Mouse (Mus musculus): ENCODE data around the gene Plxna4. TPM values are rescaled to one million over a fixed set of nuclear protein-coding genes. Genes with fewer than 3 reads are reported as not detected.

Plxna4 gene
- polyA plus RNA-seq, 1 experiment from 2014 or later: 6.1 TPM

GRCm38 (mm10) chr6:32526762-32527161 is 61.2 kb downstream of the Plxna4 start:
- H3K4me3 ChIP-seq (ENCODE audit: low read depth, low read length): no peak overlapping the region
- no peak overlapping the region for H3K9ac ChIP-seq (ENCODE audit: low read depth, low read length)
- no peaks in the 10 kb centered on the region for H3K9me3 ChIP-seq (ENCODE audit: control insufficient read depth, low read length)
- WGBS: 62% methylated on average over 5 of the region's 5 CpGs
- no peak overlapping the region for H3K27ac ChIP-seq (replicated peaks; ENCODE audit: low read depth, low read length)
- DNase-seq (ENCODE audit: low spot score): no peak
- no peaks in the 10 kb centered on the region for H3K36me3 ChIP-seq (ENCODE audit: control insufficient read depth, insufficient read depth, low read length)
- no peak for ATAC-seq (ENCODE audit: low read depth)
- H3K27me3 ChIP-seq (replicated peaks; ENCODE audit: control insufficient read depth, insufficient read depth, low read length): no peaks in the 10 kb centered on the region
- no peaks in the 10 kb centered on the region for H3K4me1 ChIP-seq (ENCODE audit: control insufficient read depth, insufficient read depth, low read length)
- H3K4me2 ChIP-seq (ENCODE audit: low read depth, low read length): no peak overlapping the region

GRCm38 (mm10) chr6:32520097-32520496 is 67.9 kb downstream of the Plxna4 start:
- WGBS: 74% methylated on average over 4 of the region's 4 CpGs
- no peak overlapping the region for H3K27ac ChIP-seq (replicated peaks; ENCODE audit: low read depth, low read length)
- H3K4me1 ChIP-seq (ENCODE audit: control insufficient read depth, insufficient read depth, low read length): no peaks in the 10 kb centered on the region
- no peaks in the 10 kb centered on the region for H3K36me3 ChIP-seq (ENCODE audit: control insufficient read depth, insufficient read depth, low read length)
- H3K27me3 ChIP-seq (replicated peaks; ENCODE audit: control insufficient read depth, insufficient read depth, low read length): no peaks in the 10 kb centered on the region
- DNase-seq (ENCODE audit: low spot score) (peak; percentile 43), ATAC-seq (ENCODE audit: low read depth) (peak; percentile 53; the same call in 1 of the 2 replicates)
- H3K9ac ChIP-seq (ENCODE audit: low read depth, low read length): no peak overlapping the region
- H3K9me3 ChIP-seq (ENCODE audit: control insufficient read depth, low read length): no peaks in the 10 kb centered on the region
- H3K4me3 ChIP-seq (ENCODE audit: low read depth, low read length): no peak overlapping the region
- no peak overlapping the region for H3K4me2 ChIP-seq (ENCODE audit: low read depth, low read length)

- H3K27ac ChIP-seq (replicated peaks; ENCODE audit: low read depth, low read length): no peak overlapping the region
- no peak overlapping the region for H3K9ac ChIP-seq (ENCODE audit: low read depth, low read length)
- no peaks in the 10 kb centered on the region for H3K4me1 ChIP-seq (ENCODE audit: control insufficient read depth, insufficient read depth, low read length)
- 88% methylated on average over 3 of the region's 3 CpGs for WGBS
- H3K36me3 ChIP-seq (ENCODE audit: control insufficient read depth, insufficient read depth, low read length): no peaks in the 10 kb centered on the region
- H3K27me3 ChIP-seq (replicated peaks; ENCODE audit: control insufficient read depth, insufficient read depth, low read length): no peaks in the 10 kb centered on the region
- H3K4me3 ChIP-seq (ENCODE audit: low read depth, low read length): no peak overlapping the region
- no peaks in the 10 kb centered on the region for H3K9me3 ChIP-seq (ENCODE audit: control insufficient read depth, low read length)
- H3K4me2 ChIP-seq (ENCODE audit: low read depth, low read length): no peak overlapping the region
- DNase-seq (ENCODE audit: low spot score) (no peak), ATAC-seq (ENCODE audit: low read depth) (no peak)
Observed at GRCm38 (mm10) chr6:32518617-32519016, 69.4 kb downstream of the Plxna4 start.

GRCm38 (mm10) chr6:32514096-32514495 is 73.9 kb downstream of the Plxna4 start:
- H3K9me3 ChIP-seq (ENCODE audit: control insufficient read depth, low read length): no peaks in the 10 kb centered on the region
- H3K4me3 ChIP-seq (ENCODE audit: low read depth, low read length): no peak overlapping the region
- H3K27ac ChIP-seq (replicated peaks; ENCODE audit: low read depth, low read length): no peak overlapping the region
- H3K4me2 ChIP-seq (ENCODE audit: low read depth, low read length): no peak overlapping the region
- no peak overlapping the region for H3K9ac ChIP-seq (ENCODE audit: low read depth, low read length)
- DNase-seq (ENCODE audit: low spot score): no peak
- H3K4me1 ChIP-seq (ENCODE audit: control insufficient read depth, insufficient read depth, low read length): no peaks in the 10 kb centered on the region
- ATAC-seq (ENCODE audit: low read depth): peak; percentile 47
- WGBS: 49% methylated on average over 6 of the region's 6 CpGs
- H3K36me3 ChIP-seq (ENCODE audit: control insufficient read depth, insufficient read depth, low read length): no peaks in the 10 kb centered on the region
- no peaks in the 10 kb centered on the region for H3K27me3 ChIP-seq (replicated peaks; ENCODE audit: control insufficient read depth, insufficient read depth, low read length)

GRCm38 (mm10) chr6:32512010-32512409 is 76.0 kb downstream of the Plxna4 start:
- Histone ChIP-seq H3K9me3 (ENCODE audit: control insufficient read depth, low read length) (no peaks in the 10 kb centered on the region), H3K9ac (ENCODE audit: low read depth, low read length) (no peak overlapping the region), H3K27ac (replicated peaks; ENCODE audit: low read depth, low read length) (no peak overlapping the region), H3K4me3 (ENCODE audit: low read depth, low read length) (no peak overlapping the region), H3K27me3 (replicated peaks; ENCODE audit: control insufficient read depth, insufficient read depth, low read length) (no peaks in the 10 kb centered on the region), H3K36me3 (ENCODE audit: control insufficient read depth, insufficient read depth, low read length) (no peaks in the 10 kb centered on the region), H3K4me1 (ENCODE audit: control insufficient read depth, insufficient read depth, low read length) (no peaks in the 10 kb centered on the region), H3K4me2 (ENCODE audit: low read depth, low read length) (no peak overlapping the region)
- DNase-seq (ENCODE audit: low spot score): no peak
- ATAC-seq (ENCODE audit: low read depth): no peak
- 62% methylated on average over 1 of the region's 1 CpGs for WGBS

GRCm38 (mm10) chr6:32510924-32511323 is 77.1 kb downstream of the Plxna4 start:
- Histone ChIP-seq H3K27ac (replicated peaks; ENCODE audit: low read depth, low read length) (no peak overlapping the region), H3K36me3 (ENCODE audit: control insufficient read depth, insufficient read depth, low read length) (no peaks in the 10 kb centered on the region), H3K4me1 (ENCODE audit: control insufficient read depth, insufficient read depth, low read length) (no peaks in the 10 kb centered on the region), H3K9ac (ENCODE audit: low read depth, low read length) (no peak overlapping the region), H3K4me3 (ENCODE audit: low read depth, low read length) (no peak overlapping the region), H3K27me3 (replicated peaks; ENCODE audit: control insufficient read depth, insufficient read depth, low read length) (no peaks in the 10 kb centered on the region), H3K4me2 (ENCODE audit: low read depth, low read length) (no peak overlapping the region), H3K9me3 (ENCODE audit: control insufficient read depth, low read length) (no peaks in the 10 kb centered on the region)
- DNase-seq (ENCODE audit: low spot score) (peak; percentile 20), ATAC-seq (ENCODE audit: low read depth) (no peak; the same call in 1 of the 2 replicates)
- 63% methylated on average over 7 of the region's 7 CpGs for WGBS

GRCm38 (mm10) chr6:32510491-32510890 is 77.5 kb downstream of the Plxna4 start:
- 82% methylated on average over 1 of the region's 1 CpGs for WGBS
- Histone ChIP-seq H3K27ac (replicated peaks; ENCODE audit: low read depth, low read length) (no peak overlapping the region), H3K4me3 (ENCODE audit: low read depth, low read length) (no peak overlapping the region)

GRCm38 (mm10) chr6:32509046-32509445 is 78.9 kb downstream of the Plxna4 start:
- WGBS: 71% methylated on average over 9 of the region's 9 CpGs
- DNase-seq (ENCODE audit: low spot score) (no peak), ATAC-seq (ENCODE audit: low read depth) (no peak)
- Histone ChIP-seq H3K9ac (ENCODE audit: low read depth, low read length) (no peak overlapping the region), H3K4me2 (ENCODE audit: low read depth, low read length) (no peak overlapping the region), H3K4me3 (ENCODE audit: low read depth, low read length) (no peak overlapping the region), H3K27me3 (replicated peaks; ENCODE audit: control insufficient read depth, insufficient read depth, low read length) (no peaks in the 10 kb centered on the region), H3K36me3 (ENCODE audit: control insufficient read depth, insufficient read depth, low read length) (no peaks in the 10 kb centered on the region), H3K9me3 (ENCODE audit: control insufficient read depth, low read length) (no peaks in the 10 kb centered on the region), H3K27ac (replicated peaks; ENCODE audit: low read depth, low read length) (no peak overlapping the region), H3K4me1 (ENCODE audit: control insufficient read depth, insufficient read depth, low read length) (no peaks in the 10 kb centered on the region)

More at GRCm38 (mm10) chr6:32510491-32510890, 77.5 kb downstream of the Plxna4 start:
- H3K4me1 ChIP-seq (ENCODE audit: control insufficient read depth, insufficient read depth, low read length): no peaks in the 10 kb centered on the region
- DNase-seq (ENCODE audit: low spot score): no peak
- H3K27me3 ChIP-seq (replicated peaks; ENCODE audit: control insufficient read depth, insufficient read depth, low read length): no peaks in the 10 kb centered on the region
- ATAC-seq (ENCODE audit: low read depth): no peak
- no peaks in the 10 kb centered on the region for H3K36me3 ChIP-seq (ENCODE audit: control insufficient read depth, insufficient read depth, low read length)
- no peak overlapping the region for H3K4me2 ChIP-seq (ENCODE audit: low read depth, low read length)
- H3K9ac ChIP-seq (ENCODE audit: low read depth, low read length): no peak overlapping the region
- H3K9me3 ChIP-seq (ENCODE audit: control insufficient read depth, low read length): no peaks in the 10 kb centered on the region

- Histone ChIP-seq H3K27me3 (replicated peaks; ENCODE audit: control insufficient read depth, insufficient read depth, low read length) (no peaks in the 10 kb centered on the region), H3K4me3 (ENCODE audit: low read depth, low read length) (no peak overlapping the region), H3K9ac (ENCODE audit: low read depth, low read length) (no peak overlapping the region), H3K9me3 (ENCODE audit: control insufficient read depth, low read length) (no peaks in the 10 kb centered on the region), H3K36me3 (ENCODE audit: control insufficient read depth, insufficient read depth, low read length) (no peaks in the 10 kb centered on the region), H3K4me1 (ENCODE audit: control insufficient read depth, insufficient read depth, low read length) (no peaks in the 10 kb centered on the region), H3K27ac (replicated peaks; ENCODE audit: low read depth, low read length) (no peak overlapping the region), H3K4me2 (ENCODE audit: low read depth, low read length) (no peak overlapping the region)
- 42% methylated on average over 5 of the region's 5 CpGs for WGBS
- ATAC-seq (ENCODE audit: low read depth): no peak
- peak; percentile 8 for DNase-seq (ENCODE audit: low spot score)
Observed at GRCm38 (mm10) chr6:32504963-32505362, 83.0 kb downstream of the Plxna4 start.
